Mouse (Mus musculus): ENCODE measurements at regions not wholly inside any gene's neighbourhood (a gene's known extent, or its start where the extent isn't known, plus 50 kb on each side); places are given as distances from the start of the nearest gene placed in this dataset.

DNA sequence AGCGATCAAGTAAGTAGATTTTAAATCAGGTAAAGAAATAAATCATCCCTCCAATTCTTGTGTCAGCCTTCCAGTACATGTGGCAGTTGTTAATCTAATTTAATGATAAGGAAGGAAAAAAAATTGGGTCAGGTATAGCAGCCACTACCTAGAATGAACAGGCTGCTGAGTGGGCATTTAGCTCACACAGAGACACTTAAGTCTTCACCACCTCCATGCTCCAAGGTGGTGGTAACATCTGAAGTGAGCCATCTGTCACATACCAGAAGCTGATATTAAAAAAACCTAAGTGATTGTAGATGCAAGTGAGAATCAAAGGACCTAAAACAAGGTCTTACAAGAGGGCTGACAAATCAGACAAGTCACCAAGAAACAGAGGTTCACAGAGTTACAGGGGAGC, 549.6 kb upstream of the Chordc1 start:
- DNase-seq: no peak

DNA sequence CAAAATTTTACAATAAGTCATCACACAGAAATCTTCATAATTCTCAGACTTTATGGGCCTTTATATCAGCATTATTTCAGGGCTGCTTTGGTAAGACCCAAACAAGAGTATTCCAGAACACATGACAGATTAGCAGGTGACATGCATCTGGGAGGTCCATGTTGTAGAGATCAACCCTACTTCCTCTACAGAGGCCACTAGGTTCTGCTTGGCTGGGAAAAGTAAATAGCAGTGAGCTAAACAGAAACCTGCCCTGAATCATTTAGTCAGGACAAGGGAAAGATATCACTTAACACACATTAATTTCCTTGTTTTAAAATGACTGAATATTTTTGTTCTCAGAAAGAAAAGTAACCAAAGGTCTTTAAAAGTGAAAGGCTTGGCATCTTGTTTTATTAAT, 546.7 kb upstream of the Chordc1 start:
- DNase-seq: no peak

DNA sequence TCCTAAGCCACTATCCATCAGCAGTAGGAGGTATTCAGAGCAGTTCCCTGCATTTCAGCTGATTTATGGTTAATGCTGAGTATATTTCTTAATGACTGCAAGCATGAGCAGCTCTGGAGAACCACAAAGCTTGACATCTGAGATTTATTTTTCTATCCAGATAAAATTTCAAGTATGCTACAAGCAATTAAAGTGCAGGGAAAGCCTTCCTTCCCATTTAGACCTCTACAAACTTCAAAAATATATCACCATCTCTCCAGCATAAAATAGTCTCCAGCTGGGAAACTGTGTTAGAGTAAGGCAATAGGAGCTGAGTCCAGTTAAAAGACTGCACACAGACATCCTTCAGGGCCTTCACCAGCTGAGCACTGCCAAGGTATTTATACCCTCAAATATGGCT, 546.2 kb upstream of the Chordc1 start:
- no peak for DNase-seq

DNA sequence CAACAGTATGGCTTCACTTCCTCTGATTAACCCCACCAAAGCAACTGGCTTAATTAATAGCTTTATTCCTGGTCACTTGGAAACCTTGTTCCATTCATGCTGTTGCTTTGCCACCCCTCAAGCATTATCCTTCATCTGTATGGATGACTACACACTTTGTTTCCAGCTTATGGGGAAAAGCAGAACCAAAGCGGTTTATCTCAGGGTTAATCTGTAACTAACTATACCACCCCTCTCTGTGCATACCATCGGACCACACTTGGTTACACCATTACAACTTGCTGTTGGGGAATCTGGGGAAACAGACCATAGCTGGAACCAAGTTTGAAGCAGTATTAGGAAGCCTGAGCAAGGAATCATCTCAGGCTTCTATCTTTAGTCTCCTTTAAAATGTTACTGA, 500.1 kb upstream of the Chordc1 start:
- peak; percentile 28 for DNase-seq

DNA sequence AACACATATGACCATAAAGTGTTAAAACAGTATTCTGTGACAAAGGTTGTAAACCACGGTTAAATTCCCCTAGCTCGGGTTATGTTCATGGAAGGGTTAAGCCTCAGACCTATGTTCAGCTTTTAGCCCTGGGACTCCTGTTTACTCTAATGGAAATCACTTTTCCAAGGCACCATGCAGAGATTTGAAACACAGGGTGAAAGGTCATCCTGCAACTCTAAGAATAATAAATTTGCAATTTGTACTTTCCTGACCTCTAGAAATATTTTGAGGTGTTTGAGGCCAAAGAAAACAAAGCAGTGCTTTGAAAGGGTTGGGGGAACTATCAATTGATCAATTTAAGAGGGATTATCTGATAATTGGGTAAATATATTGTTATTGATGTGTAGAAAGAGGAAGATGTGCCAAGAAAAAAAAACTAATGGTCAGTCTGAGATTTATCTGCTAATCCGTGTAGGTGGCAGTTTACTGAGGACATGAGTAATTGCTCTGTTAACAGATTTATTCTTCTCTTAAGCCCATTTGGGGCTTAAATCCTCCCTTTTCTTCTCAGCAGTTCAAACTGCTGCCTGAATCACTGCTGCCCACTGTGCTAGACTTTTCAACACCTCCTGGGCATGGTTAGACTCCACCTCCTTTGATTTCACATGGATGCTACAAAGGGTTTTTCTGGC, 475.1 kb upstream of the Chordc1 start:
- peak; percentile 5 for DNase-seq

DNA sequence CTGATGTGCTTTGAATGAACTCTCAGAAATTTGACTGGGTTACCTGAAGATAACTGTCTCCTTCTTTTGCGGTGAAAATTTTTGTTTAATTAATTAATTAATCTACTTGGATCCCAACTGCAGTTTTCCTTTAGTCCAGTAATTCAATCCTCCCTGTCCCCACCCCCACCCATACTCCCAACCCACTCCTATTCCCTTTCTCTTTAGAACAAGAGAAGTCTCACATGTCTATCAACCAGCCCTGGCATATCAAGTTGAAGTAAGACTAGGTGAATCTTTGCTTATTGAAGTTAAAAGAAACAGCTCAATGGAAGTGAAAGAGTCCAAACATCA, 474.6 kb upstream of the Chordc1 start:
- no peak for DNase-seq

DNA sequence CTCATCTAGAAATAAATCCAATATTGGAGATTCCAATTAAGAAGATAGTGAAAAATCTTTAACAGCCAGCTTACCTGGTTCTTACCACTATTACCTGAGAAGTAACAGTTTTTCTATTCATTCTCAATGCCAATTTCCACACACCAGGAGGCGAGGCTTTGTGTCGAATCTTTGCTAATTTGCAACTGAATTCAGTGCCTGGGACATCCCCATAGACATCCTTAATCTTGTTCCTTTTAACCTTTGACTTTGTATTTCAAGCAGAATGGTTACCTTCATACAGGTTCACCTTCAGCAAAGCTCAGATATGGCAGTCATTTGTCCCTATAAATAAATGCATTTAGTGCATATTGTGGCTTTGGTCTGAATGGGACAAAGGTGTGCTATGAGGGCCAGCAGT, 426.4 kb upstream of the Chordc1 start:
- DNase-seq: no peak

DNA sequence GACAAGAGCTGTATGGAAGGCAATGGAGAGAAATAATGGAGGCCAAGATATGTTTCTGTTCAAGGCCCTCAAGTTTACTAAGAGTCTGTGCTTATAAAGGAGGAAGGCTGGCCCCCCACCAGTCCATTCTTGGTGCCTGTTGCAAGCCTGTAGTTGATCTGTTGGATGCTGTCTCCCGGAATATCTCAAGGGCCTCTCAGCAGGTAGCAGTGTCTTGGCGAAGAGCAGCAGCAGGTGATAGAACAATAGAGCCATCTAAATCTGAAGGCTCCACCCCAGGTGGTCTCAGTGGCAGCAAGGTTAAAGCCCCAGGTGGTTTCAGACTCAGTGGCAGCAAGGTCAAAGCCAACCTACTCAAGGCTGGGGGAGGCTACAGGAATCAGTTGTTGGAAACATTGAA, 417.1 kb upstream of the Chordc1 start:
- DNase-seq: no peak
